Mouse (Mus musculus): ENCODE results near the gene Ghr. TPM values are rescaled to one million over a fixed set of nuclear protein-coding genes. Genes with fewer than 3 reads are reported as not detected.

Ghr gene
- polyA plus RNA-seq, 1 experiment from 2014 or later: 96.5 TPM

DNA sequence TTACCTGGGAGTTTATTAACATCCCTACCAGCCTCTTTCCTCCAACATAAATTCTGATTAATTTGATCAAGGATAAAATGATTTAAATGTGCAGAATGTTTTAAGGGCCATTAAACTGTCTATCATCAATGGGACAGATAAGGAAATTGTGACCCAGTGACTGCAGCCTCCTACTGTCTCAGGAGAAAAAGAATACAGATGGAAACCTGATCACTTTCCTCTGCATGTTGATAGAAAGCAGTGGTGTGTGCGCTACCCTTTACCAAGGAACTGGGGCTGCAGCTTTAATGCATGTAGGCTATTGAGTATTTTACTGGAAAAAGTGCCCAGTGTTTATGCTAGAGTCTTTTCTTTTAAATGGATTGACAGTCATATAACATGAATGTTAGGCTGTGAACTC lies 19.8 kb downstream of the Ghr start:
- no peak for ATAC-seq
- no peak overlapping the region for H3K4me3 ChIP-seq (ENCODE audit: low read length)
- 0 out of 2 replicates have a peak, but pooled peaks cover 3% of the 10 kb centered on the region for H3K4me1 ChIP-seq (ENCODE audit: control insufficient read depth, insufficient read depth, low read length)
- H3K27me3 ChIP-seq (replicated peaks; ENCODE audit: control insufficient read depth, insufficient read depth, low read length): no peaks in the 10 kb centered on the region
- H3K9me3 ChIP-seq (ENCODE audit: control insufficient read depth, low read length): no peaks in the 10 kb centered on the region
- H3K4me2 ChIP-seq (ENCODE audit: low read depth, low read length): no peak overlapping the region
- WGBS: 79% methylated on average over 1 of the region's 1 CpGs
- no peaks in the 10 kb centered on the region for H3K36me3 ChIP-seq (ENCODE audit: control insufficient read depth, insufficient read depth, low read length)
- 0 out of 2 replicates have a peak overlapping the region, but pooled peaks have one; percentile 41 for H3K27ac ChIP-seq (ENCODE audit: low read length)
- no peak overlapping the region for H3K9ac ChIP-seq (ENCODE audit: low read depth, low read length)

DNA sequence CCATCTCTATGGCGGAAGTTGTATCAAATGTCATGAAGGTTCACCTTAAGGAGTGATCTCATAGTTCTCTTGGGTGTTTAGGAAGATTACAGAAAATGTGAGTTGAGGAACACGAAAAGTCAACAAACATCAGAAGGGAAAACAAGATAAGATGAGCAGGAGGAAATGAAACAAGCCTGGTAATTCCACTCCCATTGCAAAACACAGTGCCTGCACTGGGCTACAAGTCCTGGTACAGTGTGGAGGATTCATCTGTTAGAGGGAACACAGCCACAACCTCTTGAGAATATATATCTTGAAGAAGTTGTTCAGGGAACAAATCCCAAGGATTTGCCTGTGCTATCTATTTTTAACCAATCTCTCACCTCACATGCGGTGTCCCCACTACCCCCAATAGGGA lies 24.8 kb downstream of the Ghr start:
- Histone ChIP-seq H3K9ac (ENCODE audit: low read depth, low read length) (no peak overlapping the region), H3K27me3 (replicated peaks; ENCODE audit: control insufficient read depth, insufficient read depth, low read length) (no peaks in the 10 kb centered on the region), H3K36me3 (ENCODE audit: control insufficient read depth, insufficient read depth, low read length) (no peaks in the 10 kb centered on the region), H3K4me1 (ENCODE audit: control insufficient read depth, insufficient read depth, low read length) (no peaks in the 10 kb centered on the region), H3K27ac (ENCODE audit: low read length) (no peak overlapping the region), H3K4me3 (ENCODE audit: low read length) (no peak overlapping the region), H3K9me3 (ENCODE audit: control insufficient read depth, low read length) (no peaks in the 10 kb centered on the region), H3K4me2 (ENCODE audit: low read depth, low read length) (no peak overlapping the region)
- no peak for ATAC-seq
- WGBS: 84% methylated on average over 3 of the region's 3 CpGs

DNA sequence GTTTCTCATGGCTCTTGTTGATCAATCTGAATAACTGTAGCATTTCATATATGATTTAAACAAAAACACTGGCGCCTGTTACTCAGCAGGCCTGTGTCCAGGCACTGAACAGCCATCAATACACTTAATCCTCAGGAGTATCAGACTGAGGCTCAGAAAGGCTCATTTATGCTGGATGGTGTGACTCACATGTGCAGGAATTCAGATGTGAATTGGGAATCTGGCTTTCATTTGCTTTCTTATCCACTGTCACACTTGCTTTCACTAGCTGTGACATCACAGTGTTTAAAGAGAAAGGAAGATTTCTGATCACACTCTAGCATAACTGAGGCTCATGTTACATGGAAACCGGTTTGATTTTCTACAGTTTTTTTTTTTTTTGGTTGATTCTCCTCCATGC lies 39.0 kb downstream of the Ghr start:
- no peak overlapping the region for H3K27ac ChIP-seq (ENCODE audit: low read length)
- H3K4me3 ChIP-seq (ENCODE audit: low read length): no peak overlapping the region
- 96% methylated on average over 2 of the region's 2 CpGs for WGBS
- no peak for ATAC-seq
- H3K4me1 ChIP-seq (ENCODE audit: control insufficient read depth, insufficient read depth, low read length): no peaks in the 10 kb centered on the region
- no peaks in the 10 kb centered on the region for H3K27me3 ChIP-seq (replicated peaks; ENCODE audit: control insufficient read depth, insufficient read depth, low read length)
- no peak overlapping the region for H3K4me2 ChIP-seq (ENCODE audit: low read depth, low read length)
- no peaks in the 10 kb centered on the region for H3K9me3 ChIP-seq (ENCODE audit: control insufficient read depth, low read length)
- H3K36me3 ChIP-seq (ENCODE audit: control insufficient read depth, insufficient read depth, low read length): peaks cover 9% of the 10 kb centered on the region; the same call in 1 of the 2 replicates
- no peak overlapping the region for H3K9ac ChIP-seq (ENCODE audit: low read depth, low read length)

DNA sequence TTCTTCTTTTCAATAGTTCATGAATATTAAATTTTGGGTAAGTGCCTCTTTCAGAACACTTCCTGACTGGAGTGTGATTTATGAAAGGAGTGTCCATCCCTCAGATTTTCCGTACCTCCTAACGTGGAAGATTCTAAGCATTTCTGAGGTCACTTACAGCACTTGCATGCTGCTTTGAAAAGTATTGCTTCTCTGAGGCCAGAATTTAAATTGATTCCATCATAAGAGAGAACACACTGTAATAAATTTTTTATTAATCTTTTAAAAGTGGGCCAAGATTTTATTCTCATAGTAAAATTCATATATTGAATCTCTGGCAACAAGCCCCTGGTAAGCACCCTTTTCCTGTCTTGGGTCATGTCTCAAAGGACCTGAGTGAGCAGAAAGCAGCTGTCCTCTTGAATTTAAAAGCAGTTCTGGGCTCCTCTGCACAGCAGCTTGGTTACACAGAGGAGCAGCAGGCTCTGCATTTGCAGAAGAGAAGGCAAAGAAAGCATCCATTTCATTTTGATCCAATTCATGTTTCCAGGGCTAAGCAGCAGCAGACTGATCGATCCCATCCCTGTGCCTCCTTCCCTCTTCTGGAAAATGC lies 46.9 kb downstream of the Ghr start:
- Histone ChIP-seq H3K4me1 (ENCODE audit: control insufficient read depth, insufficient read depth, low read length) (0 out of 2 replicates have a peak, but pooled peaks cover 3% of the 10 kb centered on the region), H3K36me3 (ENCODE audit: control insufficient read depth, insufficient read depth, low read length) (no peaks in the 10 kb centered on the region), H3K27me3 (replicated peaks; ENCODE audit: control insufficient read depth, insufficient read depth, low read length) (no peaks in the 10 kb centered on the region), H3K4me2 (ENCODE audit: low read depth, low read length) (no peak overlapping the region), H3K9me3 (ENCODE audit: control insufficient read depth, low read length) (no peaks in the 10 kb centered on the region), H3K27ac (ENCODE audit: low read length) (no peak overlapping the region), H3K9ac (ENCODE audit: low read depth, low read length) (no peak overlapping the region), H3K4me3 (ENCODE audit: low read length) (no peak overlapping the region)
- no peak for ATAC-seq
- 69% methylated on average over 3 of the region's 3 CpGs for WGBS

DNA sequence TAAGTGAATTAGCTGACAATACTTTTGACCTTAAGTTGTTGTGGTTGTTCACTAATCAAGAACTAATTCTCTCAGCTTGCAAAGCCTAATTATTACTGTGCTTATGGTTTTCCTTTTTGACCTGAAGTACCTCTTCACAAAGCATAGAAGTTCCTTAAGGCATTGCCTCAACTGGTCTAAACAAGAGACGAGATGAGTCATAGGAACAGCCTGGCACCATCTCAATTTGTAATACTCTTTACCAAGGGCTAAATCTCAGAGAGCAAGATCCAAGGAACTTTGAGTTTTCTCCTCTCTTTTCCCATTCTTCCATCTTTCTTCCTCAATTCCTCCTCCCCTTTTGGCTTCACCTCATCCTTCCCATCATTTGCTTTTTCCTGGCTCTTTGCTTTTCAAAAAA lies 69.3 kb downstream of the Ghr start:
- ATAC-seq: no peak
- no peaks in the 10 kb centered on the region for H3K9me3 ChIP-seq (ENCODE audit: control insufficient read depth, low read length)

DNA sequence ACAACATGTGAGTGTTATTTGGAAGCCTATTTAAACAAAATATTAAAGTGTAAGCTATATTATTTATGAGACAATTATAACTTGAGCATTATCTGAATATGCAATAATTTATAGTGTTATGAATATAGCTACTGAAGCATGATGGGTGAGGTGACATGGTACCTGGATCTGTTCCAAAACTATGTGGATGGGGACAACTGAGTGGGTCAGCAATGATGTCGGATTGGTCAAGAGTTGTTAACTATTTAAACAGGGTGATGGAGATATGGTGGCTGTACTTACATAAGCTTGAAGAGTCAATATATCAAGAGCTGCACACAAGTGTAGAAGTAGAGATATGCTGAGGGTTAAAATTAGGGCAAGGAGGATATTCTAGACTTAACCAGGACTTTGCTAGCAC lies 70.9 kb downstream of the Ghr start:
- Histone ChIP-seq H3K27ac (ENCODE audit: low read length) (no peak overlapping the region), H3K27me3 (replicated peaks; ENCODE audit: control insufficient read depth, insufficient read depth, low read length) (no peaks in the 10 kb centered on the region), H3K36me3 (ENCODE audit: control insufficient read depth, insufficient read depth, low read length) (no peaks in the 10 kb centered on the region), H3K9me3 (ENCODE audit: control insufficient read depth, low read length) (no peaks in the 10 kb centered on the region), H3K4me1 (ENCODE audit: control insufficient read depth, insufficient read depth, low read length) (peaks cover 3% of the 10 kb centered on the region; the same call in 1 of the 2 replicates), H3K4me2 (ENCODE audit: low read depth, low read length) (no peak overlapping the region), H3K4me3 (ENCODE audit: low read length) (no peak overlapping the region), H3K9ac (ENCODE audit: low read depth, low read length) (no peak overlapping the region)
- WGBS: 73% methylated on average over 1 of the region's 1 CpGs
- ATAC-seq: no peak

More for the DNA sequence above, 69.3 kb downstream of the Ghr start:
- H3K4me1 ChIP-seq (ENCODE audit: control insufficient read depth, insufficient read depth, low read length): peaks cover 2% of the 10 kb centered on the region; the same call in 1 of the 2 replicates
- H3K27ac ChIP-seq (ENCODE audit: low read length): no peak overlapping the region
- no peaks in the 10 kb centered on the region for H3K36me3 ChIP-seq (ENCODE audit: control insufficient read depth, insufficient read depth, low read length)
- WGBS: 78% methylated on average over 1 of the region's 1 CpGs
- no peak overlapping the region for H3K4me2 ChIP-seq (ENCODE audit: low read depth, low read length)
- no peak overlapping the region for H3K9ac ChIP-seq (ENCODE audit: low read depth, low read length)
- H3K4me3 ChIP-seq (ENCODE audit: low read length): no peak overlapping the region
- no peaks in the 10 kb centered on the region for H3K27me3 ChIP-seq (replicated peaks; ENCODE audit: control insufficient read depth, insufficient read depth, low read length)

DNA sequence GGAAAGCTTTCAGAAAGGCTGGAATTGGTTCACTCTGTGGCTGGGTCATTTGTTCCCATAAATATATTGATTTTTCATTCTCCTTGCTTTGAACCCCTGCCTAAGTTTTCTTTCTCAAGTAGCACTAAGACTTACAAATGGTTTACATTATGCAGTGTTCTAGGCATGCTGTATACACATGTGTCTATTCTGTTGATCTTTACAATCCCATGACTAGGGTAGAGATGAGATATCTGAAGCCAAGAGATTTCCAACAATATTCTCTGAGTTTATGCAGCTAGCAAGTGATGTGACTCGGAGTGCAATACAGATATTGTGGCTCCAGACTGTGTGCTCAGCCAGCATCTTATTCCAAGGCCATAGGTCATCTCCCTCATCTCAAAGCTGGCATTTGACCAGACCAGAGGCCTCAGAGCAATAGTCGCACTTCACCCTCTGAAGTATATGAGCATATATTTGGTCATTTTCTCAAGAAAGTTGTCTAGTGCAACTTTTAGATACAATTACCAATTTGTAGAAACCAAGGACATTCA lies 71.6 kb downstream of the Ghr start:
- Histone ChIP-seq H3K4me1 (ENCODE audit: control insufficient read depth, insufficient read depth, low read length) (peaks cover 3% of the 10 kb centered on the region; the same call in 1 of the 2 replicates), H3K9me3 (ENCODE audit: control insufficient read depth, low read length) (no peaks in the 10 kb centered on the region), H3K27me3 (replicated peaks; ENCODE audit: control insufficient read depth, insufficient read depth, low read length) (no peaks in the 10 kb centered on the region), H3K4me3 (ENCODE audit: low read length) (no peak overlapping the region), H3K9ac (ENCODE audit: low read depth, low read length) (no peak overlapping the region), H3K4me2 (ENCODE audit: low read depth, low read length) (no peak overlapping the region), H3K27ac (ENCODE audit: low read length) (no peak overlapping the region), H3K36me3 (ENCODE audit: control insufficient read depth, insufficient read depth, low read length) (no peaks in the 10 kb centered on the region)
- ATAC-seq: no peak
- 82% methylated on average over 2 of the region's 2 CpGs for WGBS

DNA sequence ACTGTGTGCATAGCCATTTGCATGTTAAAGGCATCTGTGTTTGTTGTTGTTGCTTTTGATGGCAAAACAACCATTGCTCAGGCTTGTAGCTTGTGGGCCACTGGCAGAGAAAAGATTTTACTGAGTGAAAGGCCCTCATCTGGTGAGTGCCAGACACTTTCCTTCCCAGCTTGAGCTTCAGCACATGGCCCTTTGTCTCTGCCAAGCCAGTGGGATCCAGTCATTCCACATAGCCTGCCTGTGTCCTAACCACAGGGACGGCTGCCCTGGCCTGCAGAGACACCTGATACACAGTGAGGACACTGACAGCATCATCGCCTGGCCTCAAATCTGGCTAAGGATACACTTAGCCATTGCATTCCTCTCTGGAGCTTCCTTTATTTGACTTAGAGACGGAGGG lies 74.2 kb downstream of the Ghr start:
- Histone ChIP-seq H3K4me2 (ENCODE audit: low read depth, low read length) (no peak overlapping the region), H3K4me1 (ENCODE audit: control insufficient read depth, insufficient read depth, low read length) (peaks cover 3% of the 10 kb centered on the region; the same call in 1 of the 2 replicates), H3K36me3 (ENCODE audit: control insufficient read depth, insufficient read depth, low read length) (0 out of 2 replicates have a peak, but pooled peaks cover 3% of the 10 kb centered on the region), H3K4me3 (ENCODE audit: low read length) (no peak overlapping the region), H3K9me3 (ENCODE audit: control insufficient read depth, low read length) (no peaks in the 10 kb centered on the region), H3K27ac (ENCODE audit: low read length) (no peak overlapping the region), H3K9ac (ENCODE audit: low read depth, low read length) (no peak overlapping the region; the same call in 1 of the 2 replicates), H3K27me3 (replicated peaks; ENCODE audit: control insufficient read depth, insufficient read depth, low read length) (no peaks in the 10 kb centered on the region)
- peak; percentile 25; the same call in 1 of the 2 replicates for ATAC-seq
- WGBS: 75% methylated on average over 3 of the region's 3 CpGs

DNA sequence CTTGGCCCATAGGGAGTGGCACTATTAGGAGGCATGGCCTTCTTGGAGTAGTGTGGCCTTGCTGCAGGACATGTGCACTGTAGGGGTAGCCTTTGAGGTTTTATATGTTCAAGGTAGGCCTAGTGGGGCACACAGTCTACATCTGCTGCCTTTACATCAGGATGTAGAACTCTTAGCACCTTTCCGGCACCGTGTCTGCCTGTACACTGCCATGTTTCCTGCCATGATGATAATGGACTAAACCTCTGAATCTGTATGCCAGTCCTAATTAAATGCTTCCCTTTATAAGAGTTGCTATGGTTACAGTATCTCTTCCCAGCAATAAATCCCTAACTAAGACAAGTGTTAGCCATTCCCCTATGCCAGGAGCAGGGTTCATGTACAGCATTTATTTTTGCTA lies 76.0 kb downstream of the Ghr start:
- 90% methylated on average over 2 of the region's 2 CpGs for WGBS
- Histone ChIP-seq H3K4me1 (ENCODE audit: control insufficient read depth, insufficient read depth, low read length) (peaks cover 3% of the 10 kb centered on the region; the same call in 1 of the 2 replicates), H3K27me3 (replicated peaks; ENCODE audit: control insufficient read depth, insufficient read depth, low read length) (no peaks in the 10 kb centered on the region), H3K4me2 (ENCODE audit: low read depth, low read length) (no peak overlapping the region), H3K9me3 (ENCODE audit: control insufficient read depth, low read length) (no peaks in the 10 kb centered on the region), H3K36me3 (ENCODE audit: control insufficient read depth, insufficient read depth, low read length) (0 out of 2 replicates have a peak, but pooled peaks cover 3% of the 10 kb centered on the region), H3K9ac (ENCODE audit: low read depth, low read length) (no peak overlapping the region), H3K4me3 (ENCODE audit: low read length) (no peak overlapping the region), H3K27ac (ENCODE audit: low read length) (no peak overlapping the region)
- no peak for ATAC-seq
